Mouse (Mus musculus) midbrain, postnatal 0 days (tissue): ENCODE results near the gene Megf11. TPM values are rescaled to one million over a fixed set of nuclear protein-coding genes. Genes with fewer than 3 reads are reported as not detected.
A peak's percentile ranks its signal among the peaks of the same experiment; 100 is the strongest.

ENCODE experiments used
- ATAC-seq: fragments of 200-750 bp; cut with Nextera tagmentation; 2 replicates; pipeline ENCODE4 v1.8.0; 2017; ENCODE audit warnings: moderate number of reproducible peaks, mild to moderate bottlenecking, moderate TSS enrichment, moderate library complexity; ENCODE audit not compliant: low FRiP score
- DNase-seq: peaks from one replicate; pipeline ENCODE4 v3.0.0-alpha.2; 2015; ENCODE audit warnings: low spot score
- H3K27ac ChIP-seq: fragments of 300-500 bp; sonication (generic); 2 replicates; pipeline ENCODE4 v1.5.1; 2014; ENCODE audit warnings: low read depth, mild to moderate bottlenecking, low read length, mixed read lengths
- H3K27me3 ChIP-seq: fragments of 300-500 bp; sonication (generic); 2 replicates; pipeline ENCODE4 v1.6.1; 2014; ENCODE audit warnings: low read length, control low read depth, mixed read lengths; ENCODE audit not compliant: insufficient read depth
- H3K36me3 ChIP-seq: fragments of 300-500 bp; sonication (generic); 2 replicates; pipeline ENCODE4 v1.6.1; 2014; ENCODE audit warnings: low read length, control low read depth, mixed read lengths; ENCODE audit not compliant: insufficient read depth
- H3K4me1 ChIP-seq: fragments of 300-500 bp; sonication (generic); 2 replicates; pipeline ENCODE4 v1.6.1; 2014; ENCODE audit warnings: mild to moderate bottlenecking, control low read depth, antibody characterized with exemption, low read length, mixed read lengths; ENCODE audit not compliant: insufficient read depth
- H3K4me2 ChIP-seq: fragments of 300-500 bp; sonication (generic); 2 replicates; pipeline ENCODE4 v1.6.1; 2014; ENCODE audit warnings: low read depth, mild to moderate bottlenecking, low read length, mixed read lengths; ENCODE audit not compliant: poor library complexity, severe bottlenecking
- H3K4me3 ChIP-seq: fragments of 300-500 bp; sonication (generic); 2 replicates; pipeline ENCODE4 v1.5.1; 2014; ENCODE audit warnings: low read depth, mild to moderate bottlenecking, low read length, moderate library complexity
- H3K9ac ChIP-seq: fragments of 300-500 bp; sonication (generic); replicated peaks from 2 replicates; pipeline ENCODE4 v1.6.1; 2014; ENCODE audit warnings: mild to moderate bottlenecking, low read length, moderate library complexity, mixed read lengths; ENCODE audit not compliant: poor library complexity, severe bottlenecking
- H3K9me3 ChIP-seq: fragments of 300-500 bp; sonication (generic); 2 replicates; pipeline ENCODE4 v1.6.1; 2016; ENCODE audit warnings: low read length, control low read depth
- CTCF ChIP-seq: IDR thresholded peaks from 2 replicates; pipeline ENCODE4 v1.5.1; 2016; ENCODE audit warnings: antibody characterized with exemption, mild to moderate bottlenecking
- WGBS: fragments of 180-500 bp; shearing (Covaris S2); extraction: QIAGEN DNeasy Blood & Tissue Kit; methylation state at CpG from one replicate; pipeline ENCODE4 v1.1.7; 2014; 5-methylcytosine and 5-hydroxymethylcytosine counted together
- polyA plus RNA-seq: library from polyadenylated mRNA; unstranded; fragments of >200 nt; fragmentation: Nextera tagmentation; extraction: Ambion mirVana; gene quantifications from 2 replicates; pipeline ENCODE4 v1.2.1, GENCODE M21; 2015
- total RNA-seq: library from RNA; depleted of rRNA; stranded (reverse); fragments of >200 nt; gene quantifications from 2 replicates; pipeline ENCODE4 v1.2.3, GENCODE M21; 2014

Gene Megf11
- total and polyA plus RNA-seq, 2 experiments from 2014 or later, result 17.7 to 41.8 TPM

GRCm38 (mm10) chr9:64687122-64688014, 301.9 kb downstream of the Megf11 start:
- H3K4me1 ChIP-seq, result no peaks in the 10 kb centered on the region
- no peak for DNase-seq
- ATAC-seq, result no peak
- no peak overlapping the region for H3K9ac ChIP-seq
- no peak for TF ChIP-seq CTCF
- no peak overlapping the region for H3K4me2 ChIP-seq
- no peaks in the 10 kb centered on the region for H3K27me3 ChIP-seq
- H3K27ac ChIP-seq, result no peak overlapping the region
- 58% methylated on average over 13 of the region's 13 CpGs for WGBS
- no peak overlapping the region for H3K4me3 ChIP-seq
- no peaks in the 10 kb centered on the region for H3K9me3 ChIP-seq
- 0 out of 2 replicates have a peak, but pooled peaks cover 2% of the 10 kb centered on the region for H3K36me3 ChIP-seq

- H3K4me1 ChIP-seq, result no peaks in the 10 kb centered on the region
- ATAC-seq, result no peak
- no peaks in the 10 kb centered on the region for H3K27me3 ChIP-seq
- WGBS, result 56% methylated on average over 1 of the region's 1 CpGs
- no peak overlapping the region for H3K4me3 ChIP-seq
- TF ChIP-seq CTCF, result no peak
- H3K9me3 ChIP-seq, result no peaks in the 10 kb centered on the region
- no peak overlapping the region for H3K27ac ChIP-seq
- H3K9ac ChIP-seq, result no peak overlapping the region
- H3K36me3 ChIP-seq, result no peaks in the 10 kb centered on the region
- H3K4me2 ChIP-seq, result no peak overlapping the region
- DNase-seq, result no peak
These were observed 302.6 kb downstream of the Megf11 start for GRCm38 (mm10) chr9:64688015-64688394.

GRCm38 (mm10) chr9:64690771-64691170, 305.3 kb downstream of the Megf11 start:
- no peaks in the 10 kb centered on the region for H3K9me3 ChIP-seq
- H3K36me3 ChIP-seq, result 0 out of 2 replicates have a peak, but pooled peaks cover 6% of the 10 kb centered on the region
- no peak overlapping the region for H3K4me2 ChIP-seq
- 94% methylated on average over 2 of the region's 2 CpGs for WGBS
- H3K27me3 ChIP-seq, result no peaks in the 10 kb centered on the region
- no peak overlapping the region for H3K27ac ChIP-seq
- H3K9ac ChIP-seq, result no peak overlapping the region
- H3K4me3 ChIP-seq, result no peak overlapping the region
- no peaks in the 10 kb centered on the region for H3K4me1 ChIP-seq
- TF ChIP-seq CTCF, result no peak
- ATAC-seq, result no peak; the same call in 1 of the 2 replicates
- no peak for DNase-seq

- Histone ChIP-seq H3K4me1 (no peaks in the 10 kb centered on the region), H3K4me2 (no peak overlapping the region), H3K27ac (no peak overlapping the region), H3K36me3 (peaks cover 7% of the 10 kb centered on the region; the same call in 1 of the 2 replicates), H3K4me3 (no peak overlapping the region), H3K9me3 (no peaks in the 10 kb centered on the region), H3K27me3 (no peaks in the 10 kb centered on the region), H3K9ac (no peak overlapping the region)
- 3% methylated on average over 7 of the region's 7 CpGs for WGBS
- TF ChIP-seq CTCF, result peak; percentile 93
- ATAC-seq (peak; percentile 78), DNase-seq (peak; percentile 78)
These were observed 305.8 kb downstream of the Megf11 start for GRCm38 (mm10) chr9:64691176-64691575.

GRCm38 (mm10) chr9:64693094-64693493, 307.7 kb downstream of the Megf11 start:
- Histone ChIP-seq H3K9me3 (no peaks in the 10 kb centered on the region), H3K4me2 (no peak overlapping the region), H3K27me3 (no peaks in the 10 kb centered on the region), H3K27ac (no peak overlapping the region), H3K4me3 (no peak overlapping the region), H3K9ac (no peak overlapping the region), H3K36me3 (peaks cover 11% of the 10 kb centered on the region; the same call in 1 of the 2 replicates), H3K4me1 (no peaks in the 10 kb centered on the region)
- ATAC-seq, result no peak
- DNase-seq, result no peak
- TF ChIP-seq CTCF, result no peak
- 80% methylated on average over 2 of the region's 2 CpGs for WGBS

- Histone ChIP-seq H3K9ac (no peak overlapping the region), H3K4me2 (no peak overlapping the region), H3K9me3 (no peaks in the 10 kb centered on the region), H3K4me1 (no peaks in the 10 kb centered on the region), H3K27me3 (no peaks in the 10 kb centered on the region), H3K36me3 (peaks cover 13% of the 10 kb centered on the region; the same call in 1 of the 2 replicates), H3K27ac (no peak overlapping the region), H3K4me3 (no peak overlapping the region)
- 95% methylated on average over 1 of the region's 1 CpGs for WGBS
- ATAC-seq (no peak), DNase-seq (no peak)
- no peak for TF ChIP-seq CTCF
These were observed 309.8 kb downstream of the Megf11 start for GRCm38 (mm10) chr9:64695266-64695665.
